Mouse (Mus musculus): Measurements from ENCODE around the gene Yif1b. TPM values are rescaled to one million over a fixed set of nuclear protein-coding genes. Genes with fewer than 3 reads are reported as not detected.

The Yif1b gene
- total and polyA plus RNA-seq, 3 experiments, result 94.8 to 143 TPM; not detected in 1

DNA sequence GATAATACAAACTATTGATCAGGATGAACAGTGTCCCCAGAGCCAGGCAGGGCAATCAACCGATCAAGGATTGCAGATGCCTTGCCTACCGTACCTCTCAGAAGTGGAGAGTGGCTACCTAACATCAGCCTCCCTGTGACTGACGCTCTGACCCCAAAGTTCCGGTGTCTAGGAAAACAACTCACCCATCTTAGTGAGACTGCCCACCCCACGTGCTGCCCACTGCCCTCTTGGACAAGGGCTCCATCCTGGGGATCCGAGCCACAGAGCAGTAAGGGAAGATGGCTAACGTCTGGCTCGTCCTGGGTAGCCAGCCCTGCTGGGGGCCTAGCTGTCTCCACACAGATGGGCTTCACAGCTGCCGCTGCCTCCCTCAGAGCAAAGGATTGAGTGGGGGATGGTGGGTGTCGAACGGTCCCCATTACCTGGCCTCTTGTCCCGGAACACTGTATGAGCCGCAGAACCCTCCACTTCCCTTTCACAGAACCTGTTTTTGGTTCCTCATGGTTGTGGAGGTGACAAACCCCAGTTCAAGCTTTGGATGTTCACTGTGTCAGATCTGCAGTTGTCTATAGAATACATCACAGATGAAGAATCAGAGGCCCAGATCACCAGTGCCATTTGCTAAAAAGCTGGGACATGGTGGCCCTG, 56.1 kb downstream of the Yif1b start:
- H3K36me3 ChIP-seq (ENCODE audit: control insufficient read depth in 1 of 2, insufficient read depth in 2 of 2, low read length in 2 of 2), result no peaks in the 10 kb centered on the region
- no peak for DNase-seq (ENCODE audit: low read depth, low spot score)
- H3K4me1 ChIP-seq (ENCODE audit: control insufficient read depth in 1 of 2, insufficient read depth in 2 of 2, low read length in 2 of 2), result peaks cover 5 to 12% of the 10 kb centered on the region in 2 experiments; a peak in 1 of 4 replicates
- H3K4me3 ChIP-seq (ENCODE audit: control insufficient read depth in 1 of 2, insufficient read depth in 1 of 2, low read depth in 2 of 2, low read length in 2 of 2), result no peak overlapping the region
- no peaks in the 10 kb centered on the region for H3K27me3 ChIP-seq (ENCODE audit: control insufficient read depth in 1 of 2, insufficient read depth in 2 of 2, low read length in 2 of 2)
- H3K27ac ChIP-seq (ENCODE audit: control insufficient read depth, low read depth, low read length), result no peak overlapping the region
- no peak overlapping the region for H3K9ac ChIP-seq (ENCODE audit: control insufficient read depth, low read depth, low read length, poor library complexity, severe bottlenecking)
- no peaks in the 10 kb centered on the region for H3K79me2 ChIP-seq (ENCODE audit: control insufficient read depth, insufficient read depth, low read length, poor library complexity)
- TF ChIP-seq ZNF384 (IDR thresholded peaks at IDR 0.05; ENCODE audit: low read depth, low read length), result no peak
- TF ChIP-seq TBP (IDR thresholded peaks at IDR 0.05; ENCODE audit: low read depth, low read length), result no peak
- no peak for TF ChIP-seq RCOR1 (IDR thresholded peaks at IDR 0.05; ENCODE audit: low read depth, low read length)
- TF ChIP-seq ZKSCAN1 (IDR thresholded peaks at IDR 0.05; ENCODE audit: low read depth, low read length), result no peak
- TF ChIP-seq POLR2AphosphoS2 (IDR thresholded peaks at IDR 0.05; ENCODE audit: low read length), result no peak
- no peaks in the 10 kb centered on the region for H3K9me3 ChIP-seq (replicated peaks; ENCODE audit: insufficient read depth, low read length)

DNA sequence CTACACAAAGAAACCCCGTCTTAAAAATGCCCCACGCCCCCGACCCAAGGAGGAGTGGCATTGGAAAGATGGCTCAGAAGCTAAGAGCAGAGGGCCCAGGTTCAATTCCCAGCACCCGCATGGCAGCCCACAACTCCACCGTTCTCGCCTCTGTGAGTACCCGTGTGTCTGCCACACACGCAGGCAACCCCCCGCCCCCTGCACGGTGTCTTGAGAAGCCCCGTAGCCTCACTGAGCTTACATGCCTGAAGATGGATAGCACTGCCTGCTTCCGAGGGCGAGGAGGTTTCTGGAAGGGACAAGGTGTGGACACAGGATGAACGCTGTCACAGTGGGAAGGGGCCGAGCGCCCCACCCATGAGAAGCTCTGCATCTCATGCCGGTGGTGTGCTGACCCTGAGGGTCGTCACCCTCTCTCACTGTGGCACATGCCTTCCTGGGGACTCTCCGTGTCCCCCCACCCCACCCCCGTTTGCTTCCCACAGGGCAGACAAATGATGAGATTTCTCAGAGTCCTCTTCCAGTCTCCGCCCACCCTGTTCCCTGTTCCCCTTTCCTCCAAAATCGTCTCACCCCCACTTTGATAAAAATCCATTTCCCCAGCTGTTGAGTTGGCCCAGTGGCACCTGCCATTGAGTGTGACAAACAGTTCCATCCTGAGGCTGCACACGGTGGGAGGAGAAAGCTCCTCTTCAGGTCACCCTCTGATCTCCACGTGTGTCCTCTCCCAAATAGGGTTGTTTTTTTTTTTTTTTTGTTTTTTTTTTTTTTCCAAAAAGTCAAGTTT, 57.9 kb downstream of the Yif1b start:
- TF ChIP-seq MYB (IDR thresholded peaks at IDR 0.05; ENCODE audit: low read depth, low read length), result no peak
- TF ChIP-seq EP300 (IDR thresholded peaks at IDR 0.05; ENCODE audit: low read depth in 1 of 2, low read length in 2 of 2), result no peak
- no peak for TF ChIP-seq ZMIZ1 (IDR thresholded peaks at IDR 0.05; ENCODE audit: low read depth, low read length)
- no peak; the same call in 1 of the 2 replicates for TF ChIP-seq ZNF384 (IDR thresholded peaks at IDR 0.05; ENCODE audit: low read depth, low read length)
- TF ChIP-seq MYC (IDR thresholded peaks at IDR 0.05; ENCODE audit: low read depth, low read length), result no peak
- Histone ChIP-seq H3K4me1 (ENCODE audit: control insufficient read depth in 1 of 2, insufficient read depth in 2 of 2, low read length in 2 of 2) (peaks cover 3 to 8% of the 10 kb centered on the region in 2 experiments; a peak in 1 of 4 replicates), H3K27ac (ENCODE audit: control insufficient read depth, low read depth, low read length) (no peak overlapping the region), H3K79me2 (ENCODE audit: control insufficient read depth, insufficient read depth, low read length, poor library complexity) (no peaks in the 10 kb centered on the region), H3K4me3 (ENCODE audit: control insufficient read depth in 1 of 2, insufficient read depth in 1 of 2, low read depth in 2 of 2, low read length in 2 of 2) (no peak overlapping the region), H3K9me3 (replicated peaks; ENCODE audit: insufficient read depth, low read length) (no peaks in the 10 kb centered on the region), H3K36me3 (ENCODE audit: control insufficient read depth in 1 of 2, insufficient read depth in 2 of 2, low read length in 2 of 2) (no peaks in the 10 kb centered on the region), H3K9ac (ENCODE audit: control insufficient read depth, low read depth, low read length, poor library complexity, severe bottlenecking) (no peak overlapping the region), H3K27me3 (ENCODE audit: control insufficient read depth in 1 of 2, insufficient read depth in 2 of 2, low read length in 2 of 2) (no peaks in the 10 kb centered on the region)
- DNase-seq (ENCODE audit: low read depth, low spot score), result no peak

DNA sequence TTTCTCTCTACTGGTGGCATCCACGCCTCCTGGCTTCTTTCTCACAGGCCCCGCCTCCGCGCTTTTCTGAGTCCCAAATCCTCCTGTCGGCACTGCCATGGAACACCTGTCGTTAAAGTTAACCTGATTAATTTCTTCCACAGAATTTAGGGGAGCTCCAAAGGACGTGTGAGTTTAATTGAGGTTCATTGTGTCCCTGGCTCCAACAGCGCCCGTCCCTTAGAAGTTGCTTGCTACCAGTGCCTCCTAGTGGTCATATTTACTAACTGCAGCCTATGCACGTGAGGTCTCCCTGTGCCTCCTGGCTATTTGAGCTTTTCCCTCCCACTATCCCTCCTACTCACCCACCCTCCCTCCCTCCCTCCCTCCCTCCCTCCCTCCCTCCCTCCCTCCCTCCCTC, 58.9 kb downstream of the Yif1b start:
- Histone ChIP-seq H3K79me2 (ENCODE audit: control insufficient read depth, insufficient read depth, low read length, poor library complexity) (no peaks in the 10 kb centered on the region), H3K9ac (ENCODE audit: control insufficient read depth, low read depth, low read length, poor library complexity, severe bottlenecking) (peak overlapping the region; percentile 45), H3K9me3 (replicated peaks; ENCODE audit: insufficient read depth, low read length) (no peaks in the 10 kb centered on the region), H3K4me3 (ENCODE audit: control insufficient read depth in 1 of 2, insufficient read depth in 1 of 2, low read depth in 2 of 2, low read length in 2 of 2) (peak overlapping the region; percentile 15; a peak in 3 of 4 replicates), H3K36me3 (ENCODE audit: control insufficient read depth in 1 of 2, insufficient read depth in 2 of 2, low read length in 2 of 2) (no peaks in the 10 kb centered on the region), H3K27me3 (ENCODE audit: control insufficient read depth in 1 of 2, insufficient read depth in 2 of 2, low read length in 2 of 2) (no peaks in the 10 kb centered on the region), H3K27ac (ENCODE audit: control insufficient read depth, low read depth, low read length) (no peak overlapping the region), H3K4me1 (ENCODE audit: control insufficient read depth in 1 of 2, insufficient read depth in 2 of 2, low read length in 2 of 2) (peaks cover 3 to 8% of the 10 kb centered on the region in 2 experiments; a peak in 1 of 4 replicates)
- peak; percentile 86 for DNase-seq (ENCODE audit: low read depth, low spot score)
- TF ChIP-seq TAL1 (IDR thresholded peaks at IDR 0.05; ENCODE audit: low read length), result no peak
- TF ChIP-seq HCFC1 (IDR thresholded peaks at IDR 0.05; ENCODE audit: low read depth, low read length), result no peak
- TF ChIP-seq GABPA (IDR thresholded peaks at IDR 0.05; ENCODE audit: low read depth, low read length), result no peak
- TF ChIP-seq MAX (IDR thresholded peaks at IDR 0.05; ENCODE audit: low read length), result no peak
- no peak for TF ChIP-seq SIN3A (IDR thresholded peaks at IDR 0.05; ENCODE audit: low read length)
- TF ChIP-seq NRF1 (IDR thresholded peaks at IDR 0.05; ENCODE audit: insufficient read depth, low read depth, low read length, poor library complexity, severe bottlenecking), result no peak
- no peak for TF ChIP-seq MEF2A (IDR thresholded peaks at IDR 0.05; ENCODE audit: extremely low read depth, insufficient replicate concordance, low read depth, low read length, poor library complexity, severe bottlenecking)
- TF ChIP-seq EP300 (IDR thresholded peaks at IDR 0.05; ENCODE audit: low read depth in 1 of 2, low read length in 2 of 2), result no peak
- TF ChIP-seq RCOR1 (IDR thresholded peaks at IDR 0.05; ENCODE audit: low read depth, low read length), result no peak
- peak; percentile 83 for TF ChIP-seq RAD21 (IDR thresholded peaks at IDR 0.05; ENCODE audit: low read depth, low read length)
- TF ChIP-seq CTCF (IDR thresholded peaks at IDR 0.05 in 2 of 3, conservative IDR thresholded peaks at IDR 0.05 in 1 of 3; ENCODE audit: control insufficient read depth in 1 of 3, insufficient read depth in 1 of 3, low read depth in 2 of 3, low read length in 3 of 3, poor library complexity in 1 of 3, severe bottlenecking in 1 of 3), result peak; percentile 74 to 88 (median 87)
- no peak for TF ChIP-seq POLR2AphosphoS2 (IDR thresholded peaks at IDR 0.05; ENCODE audit: low read length)
- TF ChIP-seq POLR2AphosphoS5 (IDR thresholded peaks at IDR 0.05; ENCODE audit: borderline replicate concordance, low read depth, low read length), result no peak
- no peak for TF ChIP-seq TCF12 (IDR thresholded peaks at IDR 0.05; ENCODE audit: low read depth, low read length)
- TF ChIP-seq MYB (IDR thresholded peaks at IDR 0.05; ENCODE audit: low read depth, low read length), result no peak
- no peak for TF ChIP-seq NELFE (IDR thresholded peaks at IDR 0.05; ENCODE audit: low read depth, low read length)
- TF ChIP-seq CHD1 (IDR thresholded peaks at IDR 0.05; ENCODE audit: low read depth, low read length), result no peak
- TF ChIP-seq MXI1 (IDR thresholded peaks at IDR 0.05; ENCODE audit: low read depth, low read length), result no peak; the same call in 1 of the 2 replicates
